Mouse (Mus musculus) brain, embryonic 14.5 days (tissue): ENCODE data around the gene Smoc1. TPM values are rescaled to one million over a fixed set of nuclear protein-coding genes. Genes with fewer than 3 reads are reported as not detected.
A peak's percentile ranks its signal among the peaks of the same experiment; 100 is the strongest.

ENCODE experiments used
- DNase-seq: peaks from one replicate; pipeline ENCODE4 v3.0.0-alpha.2; 2011; ENCODE audit warnings: low read depth
- CTCF ChIP-seq: fragments of 200-500 bp; IDR thresholded peaks from 2 replicates; pipeline ENCODE4 v1.5.1; 2012; ENCODE audit warnings: inconsistent platforms, mild to moderate bottlenecking, moderate library complexity, borderline replicate concordance; ENCODE audit not compliant: insufficient read depth, insufficient read length; ENCODE audit errors: extremely low read depth
- POLR2A ChIP-seq: fragments of 200-500 bp; IDR thresholded peaks from 2 replicates; pipeline ENCODE4 v1.6.1; 2012; ENCODE audit warnings: mild to moderate bottlenecking, inconsistent platforms, borderline replicate concordance; ENCODE audit not compliant: poor library complexity, insufficient read depth, insufficient read length, severe bottlenecking; ENCODE audit errors: extremely low read depth
- polyA plus RNA-seq: library from polyadenylated mRNA; depleted of rRNA; stranded (reverse); fragments of >200 nt; gene quantifications from 2 replicates; pipeline ENCODE4 v1.2.3, GENCODE M21; 2012

The Smoc1 gene
- polyA plus RNA-seq, 1 experiment, result 40.0 TPM

- DNase-seq, result no peak
- TF ChIP-seq POLR2A (no peak), CTCF (no peak)
These were observed 35.3 kb downstream of the Smoc1 start for GRCm38 (mm10) chr12:81061831-81062361.

GRCm38 (mm10) chr12:81063336-81063955 lies 36.8 kb downstream of the Smoc1 start:
- no peak for DNase-seq
- no peak for TF ChIP-seq CTCF
- no peak for TF ChIP-seq POLR2A

- DNase-seq, result peak; percentile 67
- no peak for TF ChIP-seq POLR2A
- TF ChIP-seq CTCF, result no peak
These were observed 47.5 kb downstream of the Smoc1 start for GRCm38 (mm10) chr12:81074139-81074538.

- DNase-seq, result no peak
- TF ChIP-seq CTCF (no peak), POLR2A (no peak)
These were observed 48.3 kb downstream of the Smoc1 start for GRCm38 (mm10) chr12:81074941-81075340.

DNA sequence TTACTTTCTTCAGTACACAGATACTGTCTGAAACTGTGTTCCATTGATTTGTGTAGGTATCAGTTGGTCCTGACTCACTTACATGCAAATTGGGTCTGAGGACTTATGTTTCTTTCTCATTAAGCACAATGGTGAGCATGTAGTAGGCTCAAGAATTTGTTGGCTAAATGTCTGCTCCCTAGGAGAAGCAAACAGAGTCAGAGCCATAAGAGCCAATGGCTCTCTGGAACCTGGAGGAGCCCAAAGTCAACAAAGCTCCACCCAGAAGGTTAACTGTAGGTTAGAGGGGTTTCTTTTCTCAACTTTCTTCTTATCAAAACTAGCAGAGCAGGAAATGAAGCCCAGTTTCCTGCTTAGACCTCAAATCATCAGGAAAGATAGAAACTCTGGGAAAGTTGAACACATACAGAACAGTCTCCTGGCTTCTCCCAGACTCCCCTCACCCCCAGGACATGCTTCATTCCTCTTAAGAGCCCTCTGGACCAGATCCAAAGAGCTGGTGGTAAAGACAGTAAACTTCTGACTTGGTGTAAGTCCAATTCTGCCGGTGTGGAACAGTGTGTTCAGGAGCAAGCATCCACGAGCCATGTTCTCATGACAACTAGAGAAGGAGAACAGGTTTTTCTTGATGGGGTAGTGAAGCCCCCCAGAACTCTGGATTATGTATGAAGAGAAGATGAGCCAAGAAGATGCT lies 51.5 kb downstream of the Smoc1 start:
- TF ChIP-seq CTCF (no peak), POLR2A (no peak)
- no peak for DNase-seq

GRCm38 (mm10) chr12:81080345-81080744 lies 53.7 kb downstream of the Smoc1 start:
- DNase-seq, result no peak
- TF ChIP-seq CTCF (no peak), POLR2A (no peak)

- no peak for DNase-seq
- TF ChIP-seq POLR2A (no peak), CTCF (no peak)
These were observed 54.4 kb downstream of the Smoc1 start for GRCm38 (mm10) chr12:81081031-81081430.

DNA sequence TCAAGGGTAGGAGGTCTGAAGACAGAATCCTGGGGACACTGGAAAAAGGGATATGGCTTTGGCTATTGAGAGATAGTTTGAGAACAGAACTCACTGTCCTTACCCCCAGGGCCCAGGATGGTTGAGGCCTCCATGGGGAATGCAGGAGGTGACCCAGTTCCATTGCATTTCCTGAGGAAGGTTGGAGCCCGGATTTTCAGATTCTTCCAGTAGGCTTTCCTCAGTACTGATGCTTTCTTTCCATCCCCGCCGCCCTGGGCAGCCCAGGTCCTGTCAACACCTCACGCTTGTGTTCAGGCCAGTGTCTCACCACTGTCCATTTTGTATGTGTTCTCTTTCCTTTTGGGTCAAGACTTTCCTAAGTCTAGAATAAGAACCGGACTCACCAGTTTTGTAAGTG lies 56.5 kb downstream of the Smoc1 start:
- DNase-seq, result no peak
- TF ChIP-seq POLR2A (no peak), CTCF (no peak)

DNA sequence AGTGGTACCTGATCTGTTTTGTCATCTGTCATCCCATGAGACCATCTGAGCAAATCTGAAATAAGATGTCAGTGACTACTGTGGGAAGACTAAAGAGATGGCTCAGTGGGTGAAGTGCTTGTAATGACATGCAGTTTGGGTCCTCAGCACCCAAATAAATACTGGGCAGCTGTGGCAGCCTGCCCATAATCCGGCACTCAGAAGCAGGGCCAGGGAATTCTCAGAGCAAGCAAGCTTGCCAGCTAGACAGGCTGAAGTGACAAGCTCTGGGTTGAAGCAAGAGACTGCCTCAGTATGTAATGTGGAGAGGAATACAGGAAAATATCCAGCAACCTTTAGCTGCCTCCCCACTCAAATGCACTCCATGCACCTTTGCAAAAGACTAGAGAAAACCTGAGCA lies 58.6 kb downstream of the Smoc1 start:
- no peak for TF ChIP-seq CTCF
- no peak for TF ChIP-seq POLR2A
- DNase-seq, result peak; percentile 73

- TF ChIP-seq POLR2A (no peak), CTCF (no peak)
- no peak for DNase-seq
These were observed 61.5 kb downstream of the Smoc1 start for GRCm38 (mm10) chr12:81088131-81088530.

DNA sequence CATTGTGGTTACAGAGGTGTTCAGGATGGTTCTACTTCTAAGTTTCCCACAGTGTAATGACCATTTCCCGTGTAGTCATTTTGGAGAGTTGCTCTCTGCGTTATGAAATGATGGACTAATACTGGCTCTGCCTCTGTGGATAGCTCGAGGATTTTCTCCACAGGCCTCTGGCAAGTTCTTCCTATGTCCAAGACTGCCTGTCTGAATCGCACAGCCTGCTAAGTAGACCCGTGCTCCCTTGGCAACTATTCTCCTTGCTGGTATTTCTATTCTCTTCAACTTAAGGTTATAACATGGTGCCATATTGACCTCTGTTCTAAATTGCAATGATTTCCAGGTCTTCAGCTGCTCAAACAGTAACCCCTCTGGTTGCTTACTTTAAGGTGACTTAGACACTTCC lies 65.0 kb downstream of the Smoc1 start:
- TF ChIP-seq POLR2A (no peak), CTCF (no peak)

GRCm38 (mm10) chr12:81092641-81093040 lies 66.0 kb downstream of the Smoc1 start:
- TF ChIP-seq POLR2A (no peak), CTCF (no peak)
- DNase-seq, result no peak

More for the DNA sequence above, 65.0 kb downstream of the Smoc1 start:
- DNase-seq, result no peak
